Mouse (Mus musculus) embryo, embryonic 10 days (tissue): ENCODE measurements around the gene Slc35a3.

Source experiments
- DNase-seq: peaks from one replicate; pipeline ENCODE4 v3.0.0-alpha.2; 2015; ENCODE audit warnings: low spot score

The Slc35a3 gene

GRCm38 (mm10) chr3:116638572-116638971 lies 74.1 kb downstream of the Slc35a3 start:
- DNase-seq: no peak

- no peak for DNase-seq
Observed at GRCm38 (mm10) chr3:116637693-116638476, 74.7 kb downstream of the Slc35a3 start.

- no peak for DNase-seq
Observed at GRCm38 (mm10) chr3:116635799-116636198, 76.8 kb downstream of the Slc35a3 start.

GRCm38 (mm10) chr3:116634853-116635252 lies 77.8 kb downstream of the Slc35a3 start:
- no peak for DNase-seq

GRCm38 (mm10) chr3:116634091-116634490 lies 78.5 kb downstream of the Slc35a3 start:
- no peak for DNase-seq

- DNase-seq: no peak
Observed at GRCm38 (mm10) chr3:116632971-116633370, 79.7 kb downstream of the Slc35a3 start.

GRCm38 (mm10) chr3:116631459-116631858 lies 81.2 kb downstream of the Slc35a3 start:
- DNase-seq: no peak

GRCm38 (mm10) chr3:116622641-116623040 lies 90.0 kb downstream of the Slc35a3 start:
- no peak for DNase-seq

GRCm38 (mm10) chr3:116620636-116621370 lies 91.8 kb downstream of the Slc35a3 start:
- no peak for DNase-seq
